Mouse (Mus musculus) urinary bladder, postnatal 25 days (tissue): ENCODE results near the gene Atp6v1c2.
A peak's percentile ranks its signal among the peaks of the same experiment; 100 is the strongest.

ENCODE experiments used
- DNase-seq: peaks from one replicate; pipeline ENCODE4 v3.0.0; 2022; ENCODE audit warnings: low spot score

The Atp6v1c2 gene

DNA sequence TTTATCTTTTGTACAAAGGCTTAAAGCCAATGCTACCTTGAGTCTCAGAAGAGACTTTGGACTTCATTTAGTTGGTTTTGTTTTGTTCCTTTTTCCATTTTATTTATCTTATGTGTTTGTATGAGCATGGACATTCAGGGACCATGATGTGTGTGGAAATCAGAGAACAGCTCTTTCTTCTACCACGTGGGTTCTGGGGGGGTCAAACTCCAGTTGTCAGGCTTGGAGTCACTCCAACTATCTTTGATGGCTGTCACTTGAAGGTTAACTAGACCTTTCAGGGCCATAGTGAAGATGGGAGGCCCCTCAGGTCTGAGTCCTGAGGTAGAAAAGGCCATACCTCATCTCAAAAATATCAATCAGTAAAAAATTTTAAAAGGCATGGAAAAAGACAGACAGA lies 4.3 kb upstream of the Atp6v1c2 start:
- DNase-seq, result no peak

DNA sequence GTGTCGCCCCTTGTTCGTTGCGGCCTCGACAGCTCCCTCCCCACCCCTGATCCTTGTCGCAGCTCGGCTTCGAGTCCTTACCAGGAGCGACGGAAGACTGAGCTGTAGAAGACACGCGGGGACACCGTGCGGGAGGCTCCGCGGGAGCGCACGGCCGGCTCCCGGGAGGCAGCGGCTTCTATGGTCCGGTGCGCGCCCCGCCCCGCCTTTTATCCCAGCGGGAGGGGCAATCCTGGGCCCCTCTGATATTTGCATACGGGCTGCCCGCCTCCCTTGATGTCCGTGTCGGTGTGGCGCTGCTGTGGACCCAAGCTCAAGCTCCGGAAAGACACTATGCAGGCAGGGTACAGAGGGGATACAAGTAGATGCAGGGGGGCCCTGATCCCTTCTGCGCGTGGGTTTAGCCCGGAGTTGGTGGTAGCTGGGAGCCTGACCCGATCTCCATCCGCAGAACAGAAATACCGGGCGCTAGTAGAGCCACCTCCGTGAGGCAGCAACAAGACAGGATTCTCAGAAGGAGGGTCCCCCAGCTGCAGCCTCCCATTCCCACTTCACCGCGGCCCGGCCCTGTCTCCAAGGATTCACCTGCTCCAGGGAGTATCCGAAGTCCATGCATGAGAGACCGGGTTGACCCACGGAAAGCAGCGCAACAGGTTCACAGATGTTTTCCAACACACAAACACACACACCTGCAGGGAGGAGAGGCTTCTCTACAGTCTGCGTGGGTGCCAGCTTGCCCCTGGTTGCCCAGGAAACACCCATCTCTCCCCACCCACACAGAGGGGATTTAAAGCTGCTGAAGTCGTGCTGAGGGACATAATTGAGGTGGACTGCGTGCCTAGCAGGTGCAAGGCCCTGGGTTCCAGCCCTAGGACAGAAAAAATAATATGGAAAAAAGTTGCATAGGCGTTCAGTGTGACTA lies 4.3 kb downstream of the Atp6v1c2 start:
- no peak for DNase-seq

DNA sequence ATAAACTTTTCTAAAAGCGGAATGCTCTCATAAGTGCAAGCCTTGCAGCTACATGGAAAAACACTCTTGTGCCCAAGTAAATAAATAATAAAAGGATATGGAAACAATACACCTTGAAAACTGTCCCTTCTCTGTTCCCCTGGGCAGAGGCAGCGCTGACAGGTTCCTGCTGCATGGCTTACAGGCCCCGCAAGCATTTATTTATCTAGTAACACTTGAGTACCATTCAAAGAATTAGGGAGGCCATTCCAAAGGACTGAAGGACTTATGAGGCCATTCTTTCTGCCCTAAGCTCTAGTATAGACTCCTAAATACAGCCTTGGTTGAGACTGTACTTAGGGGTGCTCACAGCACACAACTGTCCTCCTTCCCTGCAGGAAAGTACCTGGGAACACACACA lies 10.7 kb downstream of the Atp6v1c2 start:
- DNase-seq, result no peak

DNA sequence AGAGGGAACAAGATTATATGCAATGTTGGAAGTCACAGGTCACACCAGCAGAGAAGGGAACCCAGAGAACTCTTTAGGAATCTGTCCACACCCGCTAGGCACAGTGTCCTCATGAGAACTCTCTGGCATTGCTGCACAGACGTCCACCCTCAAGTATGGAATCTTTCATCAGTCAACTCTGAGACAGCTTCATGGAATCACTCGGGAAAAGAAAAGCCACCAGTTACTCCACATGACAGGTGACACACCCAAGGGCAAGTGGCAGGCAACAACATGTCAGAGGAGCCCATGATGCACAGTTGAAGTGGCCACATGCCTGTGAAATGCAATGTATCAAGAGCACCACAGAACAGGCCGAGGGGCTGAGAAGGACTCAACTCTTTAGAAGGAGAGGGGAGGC lies 11.2 kb downstream of the Atp6v1c2 start:
- no peak for DNase-seq

DNA sequence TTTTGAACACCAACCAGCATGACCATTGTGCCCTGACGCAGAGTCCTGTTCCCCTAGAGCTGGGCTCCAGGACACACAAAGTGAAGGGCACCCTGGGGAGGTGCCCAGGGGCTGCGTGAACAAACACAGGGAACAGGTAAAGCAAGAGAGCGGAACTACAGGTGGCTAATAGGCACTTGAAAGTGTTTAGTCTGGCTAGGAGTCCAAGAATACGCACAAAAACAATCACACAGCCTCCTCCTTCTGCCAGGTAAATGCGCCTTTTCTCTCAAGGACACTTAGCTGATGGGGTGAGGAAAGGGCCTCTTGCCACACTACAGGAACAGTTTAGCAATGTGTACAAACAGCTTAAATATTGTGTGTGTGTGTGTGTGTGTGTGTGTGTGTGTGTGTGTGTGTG lies 13.1 kb downstream of the Atp6v1c2 start:
- DNase-seq, result no peak

DNA sequence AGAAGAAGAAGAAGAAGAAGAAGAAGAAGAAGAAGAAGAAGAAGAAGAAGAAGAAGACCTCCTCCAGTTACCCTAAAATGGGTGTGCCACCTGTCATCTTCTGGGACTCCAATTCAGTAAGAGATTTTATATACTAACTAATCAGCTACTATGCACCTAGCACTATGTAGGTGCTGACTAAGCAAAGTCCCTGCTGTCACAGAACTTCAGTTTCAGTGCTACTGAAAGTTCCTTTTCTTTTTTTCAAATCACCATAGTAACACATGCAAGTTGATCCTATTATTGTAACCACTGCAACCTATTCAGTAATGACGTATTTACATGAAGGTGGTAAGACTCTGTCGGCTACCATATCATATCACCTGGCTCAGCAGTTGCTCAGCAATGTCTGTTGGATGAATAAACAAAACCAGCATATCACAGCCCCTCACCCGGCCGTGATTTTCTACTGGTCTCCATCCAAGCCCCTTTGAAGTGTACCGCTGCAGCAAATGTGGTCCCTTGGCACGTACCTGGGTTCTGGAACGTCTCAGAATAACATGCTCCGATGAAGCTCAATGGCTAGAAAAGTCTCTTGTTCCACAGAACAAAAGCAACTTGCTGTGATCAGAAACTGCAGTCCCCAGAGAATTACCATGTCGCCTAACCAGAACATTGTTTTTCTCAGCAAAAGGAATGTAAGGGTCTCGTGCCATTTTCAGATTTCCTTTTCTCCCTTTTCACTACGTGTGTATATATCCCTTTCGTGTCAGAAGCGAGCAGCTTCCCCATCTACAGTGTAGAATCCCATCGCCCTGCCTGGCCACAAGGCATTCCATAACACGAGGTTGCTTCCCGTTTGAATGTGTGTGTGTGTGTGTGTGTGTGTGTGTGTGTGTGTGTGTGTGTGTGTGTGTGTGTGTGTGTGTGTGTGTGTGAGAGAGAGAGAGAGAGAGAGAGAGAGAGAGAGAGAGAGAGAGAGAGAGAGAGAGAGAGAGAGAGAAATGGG lies 18.0 kb downstream of the Atp6v1c2 start:
- DNase-seq, result no peak

DNA sequence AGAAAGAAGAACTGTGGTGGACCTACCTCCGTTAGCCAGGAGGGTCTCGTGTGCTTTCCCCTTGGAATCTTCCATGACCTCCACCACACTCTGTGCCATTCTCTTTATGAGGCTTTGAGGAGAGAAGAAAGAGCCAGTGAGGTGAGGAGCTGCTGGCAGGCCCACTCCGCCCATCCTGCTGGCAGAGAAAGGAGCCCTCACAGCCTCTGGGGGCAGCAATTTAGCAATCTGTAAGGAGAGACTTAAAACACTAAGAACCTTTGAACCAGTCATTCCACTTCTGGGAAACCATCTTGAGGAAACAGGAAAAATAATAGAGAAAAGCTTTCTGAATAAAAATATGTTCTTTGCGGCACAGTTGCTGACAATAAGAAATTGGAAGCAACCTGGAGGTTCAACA lies 20.9 kb downstream of the Atp6v1c2 start:
- no peak for DNase-seq

DNA sequence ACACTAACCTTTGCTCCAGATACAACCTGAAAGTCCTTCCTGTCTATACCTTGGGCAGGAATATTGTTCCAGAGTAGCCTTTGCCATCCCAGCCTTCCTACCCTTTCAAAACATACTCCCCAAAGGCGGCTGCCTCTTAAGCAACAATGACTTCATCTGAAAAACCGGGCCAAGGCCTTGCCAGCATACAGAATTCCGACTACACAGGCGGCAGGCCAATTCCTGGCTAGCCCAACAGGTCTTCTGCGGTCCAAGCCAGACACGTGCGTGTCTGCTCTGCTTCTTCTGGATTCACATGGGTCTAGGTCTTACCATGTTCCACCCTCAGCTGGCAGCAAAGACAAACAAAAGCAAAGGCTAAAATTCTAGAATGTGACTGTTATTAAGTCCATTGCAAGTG lies 23.7 kb downstream of the Atp6v1c2 start:
- DNase-seq, result no peak

DNA sequence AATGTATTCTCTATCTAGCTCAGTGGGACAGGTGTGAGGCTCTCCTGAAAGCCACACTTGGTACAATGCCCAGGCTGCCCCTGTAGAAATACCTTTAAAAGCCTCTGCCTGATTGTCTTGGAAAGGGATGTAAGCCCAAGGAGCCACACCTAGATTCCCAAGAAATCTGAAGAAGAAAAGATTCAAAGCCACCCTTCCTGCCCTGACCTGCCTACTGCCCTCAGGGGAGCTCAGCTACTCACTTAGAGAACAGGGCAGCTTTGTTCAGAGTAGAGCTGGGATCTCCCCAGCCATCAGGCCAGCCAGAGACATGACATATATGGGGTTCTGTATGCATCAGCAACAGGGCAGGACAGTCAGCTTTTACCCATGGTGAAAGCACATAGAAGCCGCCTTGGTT lies 29.3 kb downstream of the Atp6v1c2 start:
- DNase-seq, result no peak

DNA sequence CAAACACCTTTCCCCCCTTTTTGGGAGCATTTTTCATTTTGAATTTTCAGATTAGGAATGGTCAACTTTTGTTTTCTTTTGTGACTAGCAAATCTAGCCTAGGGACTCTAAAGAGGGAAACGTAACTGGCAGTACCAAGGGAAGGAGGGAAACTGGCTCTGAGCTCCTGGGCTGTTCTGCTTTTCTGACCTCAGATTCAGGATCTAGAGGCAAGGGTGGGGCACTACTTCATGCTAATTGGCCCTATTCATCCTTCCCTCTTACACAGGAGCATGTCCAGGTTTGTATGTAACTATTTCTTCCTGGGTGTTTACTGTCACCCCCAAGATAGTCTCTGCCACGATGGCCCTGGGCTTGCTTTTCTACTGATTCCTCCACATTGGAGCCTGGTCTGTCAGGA lies 32.3 kb downstream of the Atp6v1c2 start:
- DNase-seq, result no peak

DNA sequence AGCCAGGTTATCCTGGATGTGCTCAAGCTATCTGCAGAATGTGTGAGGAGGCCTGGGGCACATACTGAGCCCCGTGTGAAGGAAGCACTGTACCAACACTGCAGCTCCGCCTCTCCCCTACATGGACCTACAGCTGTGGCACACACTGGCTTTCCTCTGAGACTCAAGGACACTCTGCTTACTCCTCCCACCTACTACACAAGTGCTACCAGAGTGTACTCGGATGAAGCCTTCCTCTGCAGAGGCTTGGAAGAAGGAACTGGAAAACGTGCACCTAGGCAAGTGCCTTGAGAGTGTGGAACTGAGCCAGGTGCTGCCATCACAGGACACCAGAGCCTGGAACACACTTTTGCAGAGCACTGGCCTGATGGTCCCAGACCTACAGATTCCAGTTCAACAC lies 38.6 kb downstream of the Atp6v1c2 start:
- no peak for DNase-seq

DNA sequence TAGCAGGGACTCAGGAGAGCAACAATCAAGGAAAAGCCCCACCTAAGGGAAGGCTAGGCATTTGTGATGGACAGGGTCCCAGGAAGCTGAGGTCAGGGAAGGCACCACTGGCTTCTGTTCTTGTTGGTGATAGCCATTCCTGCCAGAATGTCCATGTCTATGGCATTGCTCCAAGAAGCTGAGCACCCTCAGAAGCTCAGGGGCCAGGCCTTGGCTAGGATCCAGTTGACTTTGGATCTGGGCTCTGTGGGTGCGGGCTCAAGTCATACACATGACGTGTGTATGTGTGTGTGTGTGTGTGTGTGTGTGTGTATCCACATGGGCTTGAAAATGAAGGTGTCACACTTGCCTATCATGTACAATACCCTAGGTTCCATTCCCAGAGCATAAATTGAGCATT lies 39.2 kb downstream of the Atp6v1c2 start:
- no peak for DNase-seq

DNA sequence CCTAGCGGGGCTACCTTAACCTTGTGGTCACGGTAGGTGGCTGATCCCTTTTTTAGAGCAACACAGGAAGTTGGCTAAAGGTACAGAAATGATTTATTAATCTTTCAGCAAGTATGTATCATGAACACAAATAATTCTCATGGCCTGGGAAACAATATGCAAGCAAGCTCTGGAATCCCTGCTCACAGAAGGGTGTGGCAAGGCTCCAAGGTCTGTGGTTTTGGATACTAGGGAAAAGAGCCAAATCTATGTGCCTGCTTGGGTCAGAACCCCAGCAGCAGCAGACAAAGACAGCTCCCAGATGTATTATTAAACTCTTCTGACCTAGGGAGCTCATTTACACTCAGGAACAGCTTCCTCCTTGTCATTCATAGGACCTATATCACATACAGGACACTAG lies 40.1 kb downstream of the Atp6v1c2 start:
- DNase-seq, result no peak

DNA sequence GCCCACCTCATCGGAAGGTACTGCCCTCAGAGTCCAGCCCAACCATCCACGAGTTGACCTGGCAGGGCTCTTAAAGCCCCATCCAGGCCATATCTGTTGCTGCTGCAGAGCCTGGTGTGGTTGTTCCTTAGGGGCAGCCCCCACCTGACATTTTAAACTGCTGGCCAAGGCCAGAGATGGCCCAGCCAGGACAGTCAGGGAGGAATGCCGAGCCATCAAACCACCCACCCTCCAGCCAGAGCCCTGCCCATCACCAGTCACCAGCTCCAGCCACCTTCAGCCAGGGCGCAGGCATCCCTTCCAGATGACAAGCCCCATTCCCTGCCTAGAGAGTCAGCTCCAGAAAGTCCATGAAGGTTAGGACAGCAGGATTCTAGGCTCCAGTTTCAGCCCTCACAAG lies 40.7 kb downstream of the Atp6v1c2 start:
- no peak for DNase-seq

DNA sequence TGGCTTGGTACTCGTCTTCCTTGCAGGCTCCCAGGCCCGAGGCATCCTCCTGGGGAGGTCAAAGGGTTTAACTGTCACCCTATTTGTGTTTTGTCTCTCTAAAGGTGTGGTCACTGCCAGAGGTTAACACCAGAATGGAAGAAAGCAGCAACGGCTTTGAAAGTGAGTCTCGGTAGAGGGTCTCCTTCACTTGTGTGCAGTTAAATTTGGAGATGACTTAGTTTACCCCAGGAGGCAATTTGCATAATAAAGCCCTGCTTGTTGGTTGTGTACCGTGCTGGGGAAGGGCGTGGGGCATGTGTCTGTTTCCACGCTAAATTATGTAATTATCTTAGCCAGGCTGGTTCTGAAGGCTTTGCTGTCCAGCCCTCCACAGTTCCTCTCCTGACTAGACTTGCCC lies 55.3 kb downstream of the Atp6v1c2 start:
- no peak for DNase-seq

DNA sequence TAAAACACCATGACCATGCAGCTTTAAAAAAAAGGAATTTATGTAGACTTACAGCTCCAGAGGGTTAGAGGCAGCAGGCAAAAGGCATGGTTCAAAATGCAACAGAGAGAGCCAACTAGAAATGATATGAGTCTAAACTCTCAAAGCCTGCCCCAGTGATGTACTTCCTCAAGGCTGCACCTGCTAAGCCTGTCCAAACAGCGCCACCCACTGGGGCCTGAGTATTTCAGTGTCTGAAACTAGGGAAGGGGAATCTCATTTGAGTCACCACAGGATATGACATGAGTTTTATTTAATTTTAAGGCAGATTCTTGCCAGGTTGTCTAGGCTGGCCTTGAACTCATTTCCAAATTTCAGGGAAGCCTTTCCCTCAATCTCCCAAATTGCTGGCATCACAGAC lies 57.9 kb downstream of the Atp6v1c2 start:
- peak; percentile 15 for DNase-seq

DNA sequence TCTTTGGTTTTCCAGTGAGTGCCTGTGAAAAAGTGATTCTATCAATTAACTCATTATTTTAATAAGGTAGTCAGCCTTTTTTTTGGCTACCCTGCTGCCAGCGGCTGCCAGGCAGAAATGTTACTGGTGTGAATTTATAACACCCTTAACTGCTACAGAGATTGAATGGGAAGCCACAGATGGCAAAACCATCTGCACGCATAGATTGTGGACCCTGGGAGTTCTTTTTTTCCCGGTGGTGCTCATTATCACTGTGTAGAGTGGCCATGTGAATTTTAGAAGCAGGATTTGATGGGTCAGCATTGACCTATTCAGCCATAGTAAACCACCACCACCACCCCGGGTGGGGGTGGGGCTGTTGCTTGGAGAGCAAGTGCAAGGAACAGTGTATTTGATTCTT lies 61.8 kb downstream of the Atp6v1c2 start:
- DNase-seq, result no peak

DNA sequence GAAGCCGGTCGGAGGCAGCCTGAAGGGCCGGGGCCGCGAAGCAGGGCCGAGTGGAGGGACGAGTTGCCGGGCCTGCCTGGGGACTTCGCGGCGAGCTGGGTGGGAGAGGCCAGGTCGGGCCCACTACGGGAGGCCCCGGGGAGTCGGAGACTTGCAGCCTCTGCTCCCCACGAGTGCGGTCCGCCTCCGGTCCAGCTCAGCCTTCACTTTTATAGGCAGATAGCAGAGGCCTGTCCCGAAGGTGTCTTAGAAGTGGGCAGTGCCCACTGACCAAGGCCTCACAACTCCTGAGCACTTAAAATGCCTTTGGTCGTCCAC lies 62.5 kb downstream of the Atp6v1c2 start:
- DNase-seq, result no peak

DNA sequence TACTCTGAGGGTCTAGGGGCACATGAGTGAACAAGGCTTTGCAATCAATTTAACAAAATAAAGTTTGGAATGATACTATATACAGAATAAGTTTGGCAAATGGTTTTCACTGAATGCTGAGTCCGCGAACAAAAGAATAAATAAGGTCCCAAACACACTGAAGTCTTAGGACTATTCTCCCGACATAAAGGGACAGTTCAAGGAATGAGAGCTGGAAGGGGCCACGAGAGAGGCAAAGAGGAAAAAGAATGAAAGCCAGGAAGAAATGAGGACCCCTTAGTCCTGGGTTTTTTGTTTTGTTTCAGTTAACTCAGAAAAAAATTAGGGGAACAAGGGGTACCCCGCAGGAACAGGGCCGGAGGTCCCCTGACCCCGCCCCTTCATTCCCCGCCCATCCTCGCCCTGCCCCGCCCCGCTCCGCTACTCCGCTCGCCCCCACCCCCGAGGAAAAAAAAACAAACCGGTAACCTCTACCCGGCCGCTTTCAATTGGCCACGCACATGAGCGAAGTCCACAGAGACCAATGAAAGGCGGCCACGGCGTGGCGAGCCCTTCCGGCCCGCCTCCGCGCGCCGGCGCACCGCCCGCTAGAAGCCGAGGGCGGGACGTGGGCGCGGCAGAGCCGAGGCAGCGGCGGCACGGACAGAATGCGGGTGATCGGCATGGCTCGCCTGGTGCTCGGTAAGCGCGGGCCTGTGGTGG lies 63.0 kb downstream of the Atp6v1c2 start, which contains the start of gene Pdia6:
Gene Pdia6, plus strand, starts transcription at position 575 of the 702 bp plus-strand sequence.
- DNase-seq, result peak; percentile 86

DNA sequence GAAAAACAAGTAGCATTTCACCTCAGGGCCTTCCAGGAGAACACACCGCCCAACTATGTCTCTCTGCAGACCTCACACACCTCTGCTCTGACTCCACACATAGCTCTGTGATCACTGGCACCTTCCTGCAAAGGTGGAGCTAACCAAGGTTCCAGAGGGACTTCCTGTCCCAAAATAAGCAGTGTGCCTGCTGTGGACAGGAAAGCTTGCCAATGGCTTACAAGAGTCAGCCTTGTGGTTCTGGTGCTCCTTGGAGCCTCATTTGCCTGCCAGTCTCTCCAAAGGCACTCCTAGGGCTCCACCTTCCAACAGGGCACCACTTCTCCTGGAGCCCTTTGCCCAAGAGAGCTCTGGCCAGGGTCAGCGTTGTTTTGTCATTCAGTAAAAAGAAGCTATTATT lies 64.3 kb downstream of the Atp6v1c2 start:
- no peak for DNase-seq

DNA sequence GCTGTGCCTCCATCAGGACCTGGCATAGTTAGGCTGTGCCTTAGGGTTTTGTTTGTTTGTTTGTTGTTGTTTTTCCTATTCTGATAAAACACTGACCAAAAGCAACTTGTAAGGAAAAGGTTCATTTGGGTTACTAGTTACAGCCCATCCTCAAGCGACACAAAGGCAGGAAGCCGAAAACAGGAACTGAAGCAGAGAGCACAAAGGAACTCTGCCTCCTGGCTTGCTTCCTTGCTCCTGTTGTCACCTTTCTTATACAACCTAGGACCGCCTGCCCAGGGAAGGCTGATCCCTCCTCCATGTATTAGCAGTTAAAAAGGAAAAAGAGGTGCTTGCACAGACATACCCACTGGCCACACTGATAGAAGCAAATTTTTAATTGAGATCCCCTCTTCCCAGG lies 65.3 kb downstream of the Atp6v1c2 start:
- no peak for DNase-seq

DNA sequence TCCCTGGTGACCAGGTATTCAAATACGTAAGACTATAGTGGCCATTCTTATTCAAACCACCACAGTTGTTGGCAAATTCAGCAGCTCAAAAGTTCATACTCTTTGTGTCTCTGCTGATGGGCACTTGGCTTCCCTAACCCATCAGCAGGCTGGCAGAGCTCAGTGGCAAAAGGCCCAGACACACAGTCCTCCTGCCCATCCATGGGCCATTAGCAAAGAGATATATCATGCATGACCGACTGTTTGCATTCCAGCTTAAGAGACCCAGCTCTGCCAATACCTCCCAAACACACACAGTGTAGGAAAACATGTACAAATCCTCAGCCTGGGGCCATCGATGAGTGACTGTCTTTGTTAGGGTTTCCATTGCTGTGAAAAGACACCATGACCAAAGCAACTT lies 68.2 kb downstream of the Atp6v1c2 start:
- no peak for DNase-seq
